Mouse (Mus musculus) cerebral cortex, adult 2 months (tissue): ENCODE data around the gene Ipo11.

Experiments used
- WGBS: fragments of 180-500 bp; shearing (Covaris S2); methylation state at CpG from one replicate; pipeline ENCODE4 v1.1.7; 2018; 5-methylcytosine and 5-hydroxymethylcytosine counted together

Ipo11 gene

GRCm38 (mm10) chr13:106817066-106817465 is 119.7 kb downstream of the Ipo11 start:
- WGBS = 63% methylated on average over 5 of the region's 5 CpGs

DNA sequence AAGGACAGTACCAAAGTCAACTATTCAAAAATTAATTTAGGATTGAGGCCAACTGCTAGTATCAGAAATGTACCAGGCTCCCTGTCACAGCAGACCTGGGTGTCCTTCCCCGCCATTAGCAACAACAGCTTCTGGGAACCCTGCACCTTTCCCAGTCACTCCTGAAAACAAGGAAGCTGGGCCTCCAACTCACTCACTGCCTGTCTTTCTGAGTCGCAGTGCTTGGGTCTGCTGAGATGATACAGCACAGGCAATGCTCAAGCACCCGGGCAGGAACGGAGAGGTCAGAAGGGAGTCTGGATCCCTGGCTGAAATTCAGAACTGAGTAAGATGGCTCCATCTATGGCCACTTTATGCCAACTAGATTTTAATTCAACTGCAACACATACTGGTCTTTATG is 123.2 kb downstream of the Ipo11 start:
- 86% methylated on average over 4 of the region's 4 CpGs for whole genome bisulfite sequencing

DNA sequence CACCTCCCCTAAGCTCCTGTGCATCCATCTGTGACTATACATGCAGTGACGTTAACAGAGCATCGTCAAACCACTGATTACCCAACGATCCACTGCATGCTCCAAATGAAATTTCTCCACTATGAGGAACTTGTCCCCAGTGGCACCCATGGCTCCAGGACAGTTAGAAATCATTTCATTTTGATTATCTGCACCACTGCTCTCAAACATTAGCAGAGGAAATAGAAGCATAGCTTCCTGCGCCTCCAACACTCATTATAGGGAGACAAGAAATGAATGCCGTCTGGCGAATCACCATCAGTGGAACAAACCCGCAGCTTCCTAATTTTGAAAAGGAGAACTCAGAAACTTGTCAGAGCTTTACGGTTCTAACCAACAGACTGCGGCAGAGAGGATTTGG is 123.7 kb downstream of the Ipo11 start:
- 85% methylated on average over 9 of the region's 9 CpGs for WGBS

GRCm38 (mm10) chr13:106810156-106810555 is 126.6 kb downstream of the Ipo11 start:
- WGBS = 89% methylated on average over 7 of the region's 7 CpGs

GRCm38 (mm10) chr13:106808821-106809220 is 127.9 kb downstream of the Ipo11 start:
- WGBS = 65% methylated on average over 6 of the region's 6 CpGs

DNA sequence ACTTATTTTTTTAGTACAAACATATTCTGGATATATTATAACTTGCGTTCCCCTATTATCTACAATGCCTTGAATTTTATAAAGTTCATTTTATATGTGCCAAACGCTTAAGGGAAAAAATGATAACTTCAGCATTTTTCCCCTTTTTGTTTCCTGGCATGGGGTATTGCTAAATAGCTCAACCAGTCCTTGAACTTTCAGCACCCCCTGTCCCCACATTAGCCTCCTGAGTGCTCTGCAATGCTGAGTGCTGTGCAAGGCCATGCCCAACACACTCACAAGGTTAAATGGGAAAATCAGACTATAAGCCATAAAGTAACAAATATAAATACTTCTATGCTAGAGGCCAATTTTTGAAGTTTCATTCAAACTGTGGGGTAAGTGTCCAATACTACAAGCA is 128.4 kb downstream of the Ipo11 start:
- WGBS = 98% methylated on average over 2 of the region's 2 CpGs

DNA sequence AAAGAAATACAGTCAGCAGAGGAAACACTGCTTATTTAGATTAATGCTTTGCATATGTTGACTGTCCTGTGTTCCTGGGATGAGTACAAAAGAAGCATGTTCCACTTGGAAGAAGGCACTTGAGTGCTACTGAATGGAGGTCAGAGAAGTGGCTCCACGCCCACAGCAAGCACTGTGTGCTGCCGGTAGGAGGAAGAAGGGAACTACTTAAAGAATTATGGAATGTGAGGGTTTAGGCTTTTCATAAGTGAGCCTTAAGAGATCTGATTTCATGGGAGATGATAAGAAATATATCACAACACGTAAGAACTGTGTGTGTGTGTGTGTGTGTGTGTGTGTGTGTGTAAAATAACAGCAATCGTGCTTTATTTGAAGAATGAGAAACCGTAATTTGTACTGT is 129.5 kb downstream of the Ipo11 start:
- 81% methylated on average over 5 of the region's 5 CpGs for WGBS

GRCm38 (mm10) chr13:106805146-106805545 is 131.6 kb downstream of the Ipo11 start:
- WGBS = 55% methylated on average over 5 of the region's 5 CpGs

DNA sequence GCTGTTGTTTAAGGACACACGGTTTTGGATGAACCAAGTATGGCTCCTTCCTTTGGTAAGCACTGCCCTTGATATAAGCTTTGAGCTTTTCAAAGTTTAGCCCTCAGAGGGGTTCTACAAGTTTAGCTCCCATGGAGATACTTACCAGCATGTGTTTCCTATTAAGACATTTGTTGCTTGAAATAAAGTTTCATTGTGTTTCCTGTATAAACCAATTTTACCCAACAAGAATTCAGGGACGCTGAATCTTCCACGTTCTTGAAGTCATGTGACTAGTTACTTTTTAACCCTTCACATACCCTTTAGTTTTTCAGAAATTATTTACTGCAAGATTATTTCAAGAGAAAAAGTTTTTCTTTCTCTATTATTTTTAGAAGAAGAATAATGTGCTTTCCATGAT is 138.7 kb downstream of the Ipo11 start:
- WGBS = 39% methylated on average over 3 of the region's 3 CpGs

DNA sequence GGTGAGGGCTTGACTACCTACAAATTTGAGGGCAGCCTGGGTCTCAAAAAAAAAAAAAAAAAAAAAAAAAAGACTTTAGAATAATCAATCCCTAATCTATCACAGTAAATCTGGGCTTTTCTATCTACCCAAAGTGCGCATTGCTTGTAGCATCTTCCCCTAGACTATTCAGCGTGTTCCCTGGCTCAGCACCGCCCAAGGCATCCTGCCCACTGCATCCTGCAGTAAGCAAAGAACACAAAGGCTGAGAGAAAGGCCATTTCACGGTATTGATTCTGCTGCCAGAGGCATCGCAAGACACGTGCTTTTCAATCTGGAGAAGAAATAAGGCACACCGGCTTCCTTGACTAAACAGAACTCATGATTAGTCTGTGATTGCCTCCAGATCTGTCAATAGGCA is 147.9 kb downstream of the Ipo11 start:
- 80% methylated on average over 7 of the region's 7 CpGs for WGBS

GRCm38 (mm10) chr13:106768807-106769206 is 168.0 kb downstream of the Ipo11 start:
- WGBS = 68% methylated on average over 10 of the region's 10 CpGs

GRCm38 (mm10) chr13:106762611-106763010 is 174.1 kb downstream of the Ipo11 start:
- 70% methylated on average over 1 of the region's 1 CpGs for WGBS

- 100% methylated on average over 1 of the region's 1 CpGs for WGBS
Observed at GRCm38 (mm10) chr13:106761661-106762060, 175.1 kb downstream of the Ipo11 start.

- 71% methylated on average over 14 of the region's 14 CpGs for WGBS
Observed at GRCm38 (mm10) chr13:106760232-106760875, 176.4 kb downstream of the Ipo11 start.

GRCm38 (mm10) chr13:106755892-106756291 is 180.9 kb downstream of the Ipo11 start:
- WGBS = 69% methylated on average over 5 of the region's 5 CpGs

DNA sequence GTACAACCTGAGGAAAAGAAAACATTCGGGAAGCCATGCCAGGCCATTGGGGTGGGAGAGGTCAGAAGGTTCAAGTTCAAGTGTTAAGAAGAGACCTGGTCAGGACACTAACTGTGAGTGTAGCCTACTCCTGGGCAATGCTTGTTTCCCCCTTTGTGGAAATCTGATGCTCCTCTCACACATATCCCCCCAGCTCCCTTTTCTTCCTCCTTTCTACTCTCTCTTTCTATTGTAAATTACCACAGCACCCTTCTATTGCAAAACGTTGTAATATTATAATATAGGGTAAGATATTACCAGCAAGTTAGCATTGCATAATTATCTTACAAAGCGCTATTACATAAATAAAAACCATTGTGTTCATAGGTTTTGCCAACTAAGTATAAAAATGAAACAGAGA is 182.5 kb downstream of the Ipo11 start:
- 80% methylated on average over 3 of the region's 3 CpGs for WGBS

- WGBS = 84% methylated on average over 1 of the region's 1 CpGs
Observed at GRCm38 (mm10) chr13:106751951-106752350, 184.8 kb downstream of the Ipo11 start.

- 41% methylated on average over 5 of the region's 5 CpGs for WGBS
Observed at GRCm38 (mm10) chr13:106746823-106747222, 189.9 kb downstream of the Ipo11 start.

DNA sequence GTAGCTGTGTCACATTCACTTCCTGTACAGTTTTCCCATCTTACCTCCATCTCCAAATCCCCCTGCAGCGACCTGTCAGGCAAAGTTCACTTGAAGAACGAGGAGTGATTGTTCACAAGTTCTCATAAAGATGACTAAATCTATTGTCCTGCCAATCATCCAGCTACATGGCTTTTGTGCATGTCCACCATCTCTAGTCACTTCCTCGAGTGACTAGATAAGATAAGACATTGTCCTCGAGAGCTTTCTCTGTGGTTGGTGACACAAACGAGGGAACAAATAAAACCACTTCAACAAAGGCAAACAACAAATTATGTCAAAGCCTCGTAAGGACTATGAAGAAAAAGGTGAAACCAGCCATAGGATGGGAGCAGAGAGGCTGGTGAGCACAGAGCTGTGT is 191.6 kb downstream of the Ipo11 start:
- 78% methylated on average over 6 of the region's 6 CpGs for WGBS
